Mouse (Mus musculus) inflammation-experienced regulatory T-cells, adult 6 months (primary cell): ENCODE results near the gene Cactin. TPM values are rescaled to one million over a fixed set of nuclear protein-coding genes. Genes with fewer than 3 reads are reported as not detected.

Source experiments
- ATAC-seq: one replicate; pipeline ENCODE4 v1.8.0; 2017
- polyA plus RNA-seq, 3 experiments: library from polyadenylated mRNA; unstranded; fragments of 100-300 nt; shearing (Covaris generic); gene quantifications; one replicate each; pipeline ENCODE4 v1.2.1; 2017

Cactin gene
- polyA plus RNA-seq = 1 to 10 TPM; 2.9 to 6.5 (median 4.1) TPM

DNA sequence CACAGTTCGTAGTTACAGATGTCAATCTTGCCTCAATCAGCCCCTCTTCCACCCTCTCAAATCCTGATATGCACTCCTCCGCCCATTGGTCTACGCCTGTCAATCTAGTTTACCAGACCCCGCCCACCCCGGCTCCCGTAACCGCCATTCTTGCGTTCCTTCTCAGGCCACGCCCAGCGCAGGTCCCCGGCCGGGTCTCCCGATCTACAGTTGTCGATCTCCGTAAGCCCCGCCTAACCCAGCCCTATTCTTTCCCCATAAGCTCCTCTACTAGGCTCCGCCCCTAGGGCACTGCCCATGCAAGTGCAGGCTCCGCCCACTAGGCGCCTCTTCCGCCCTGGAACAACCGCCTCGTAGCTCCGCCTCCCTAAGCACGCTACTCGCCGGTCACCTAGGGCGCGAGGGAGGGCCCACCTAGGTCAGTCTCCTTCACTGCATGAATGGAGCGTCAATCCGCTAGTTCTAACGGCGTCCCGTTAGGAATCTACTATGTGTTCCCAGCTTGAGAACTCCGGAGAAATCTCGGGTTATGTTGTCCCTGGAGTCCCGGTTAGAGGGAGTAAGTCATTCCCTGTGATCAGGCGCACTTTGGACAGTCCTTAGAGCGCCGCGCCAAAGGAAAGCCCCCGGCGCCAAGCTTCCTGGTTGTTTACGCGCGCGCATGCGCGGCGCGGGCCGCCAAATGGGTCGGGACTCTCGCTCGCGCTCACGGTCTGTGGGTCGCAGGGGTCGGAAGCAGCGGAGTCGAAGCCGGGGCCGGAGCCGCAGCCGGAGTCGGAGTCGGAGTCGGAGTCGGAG is at the start of gene Cactin:
Gene Cactin, plus strand, starts transcription at position 554 of the 798 bp plus-strand sequence.
- peak; percentile 85 for ATAC-seq

DNA sequence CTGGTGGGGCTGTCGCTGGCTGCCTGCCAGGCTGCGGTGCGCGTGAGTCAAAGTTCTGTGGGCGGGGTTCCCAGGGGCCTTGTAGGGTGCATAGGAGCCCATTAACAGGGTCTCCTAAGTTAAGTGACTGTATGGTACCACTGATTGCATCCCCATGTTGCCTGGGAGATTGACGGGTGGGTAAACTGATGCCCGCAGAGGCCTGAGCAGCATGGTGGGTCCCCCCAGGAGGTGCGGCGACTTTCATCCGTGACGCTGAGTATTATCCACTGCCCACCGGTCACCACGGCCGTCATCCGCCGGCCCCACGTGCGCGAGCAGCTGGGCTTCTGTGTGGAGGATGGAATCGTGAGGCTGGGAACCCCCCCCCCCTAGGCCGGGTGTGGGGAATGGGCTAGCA is 48.5 kb upstream of the Cactin start:
- ATAC-seq = no peak

DNA sequence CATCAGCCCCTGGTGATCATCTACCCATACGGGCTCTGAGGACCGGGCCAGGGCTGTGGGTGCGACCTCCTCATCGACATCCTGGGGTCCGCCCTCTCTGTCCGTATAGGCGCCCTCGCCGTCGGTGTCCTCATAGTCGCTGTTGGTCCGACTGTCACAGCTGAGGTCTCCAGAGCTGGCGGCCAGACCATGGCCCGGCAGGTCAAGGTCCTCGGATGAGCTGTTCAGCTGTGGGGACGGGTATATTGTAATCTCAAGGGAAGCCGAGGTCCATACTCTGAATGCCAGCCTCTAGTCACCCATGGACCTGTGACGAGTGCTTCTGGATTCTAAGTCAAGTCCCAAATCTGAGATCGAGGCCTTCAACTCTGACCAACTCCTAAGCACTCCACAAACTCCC is 47.1 kb upstream of the Cactin start:
- no peak for ATAC-seq

GRCm38 (mm10) chr10:81277676-81278075 is 43.2 kb upstream of the Cactin start:
- no peak for ATAC-seq

DNA sequence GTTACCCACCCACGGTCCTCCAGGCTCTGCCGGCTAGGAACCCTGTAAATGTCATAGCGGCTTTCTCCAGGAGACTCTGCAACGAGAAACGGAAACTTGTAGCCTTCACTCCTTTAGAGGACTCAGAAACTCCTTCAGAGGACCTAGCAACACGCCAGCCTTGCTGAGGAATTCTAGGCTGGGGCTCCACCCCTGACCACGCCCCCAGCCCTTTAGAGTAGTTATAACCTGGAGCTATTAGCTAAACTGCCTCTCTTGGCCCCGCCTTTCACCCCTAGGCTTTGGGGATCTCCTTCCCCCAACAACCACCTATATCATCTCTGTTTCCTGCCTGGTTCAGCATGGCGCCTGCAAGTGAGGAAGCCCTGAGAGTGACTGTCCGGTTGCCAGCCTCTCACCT is 41.4 kb upstream of the Cactin start:
- no peak for ATAC-seq

- ATAC-seq = no peak
Measured at GRCm38 (mm10) chr10:81284189-81284588, 36.7 kb upstream of the Cactin start.

GRCm38 (mm10) chr10:81284719-81285118 is 36.2 kb upstream of the Cactin start:
- ATAC-seq = no peak

DNA sequence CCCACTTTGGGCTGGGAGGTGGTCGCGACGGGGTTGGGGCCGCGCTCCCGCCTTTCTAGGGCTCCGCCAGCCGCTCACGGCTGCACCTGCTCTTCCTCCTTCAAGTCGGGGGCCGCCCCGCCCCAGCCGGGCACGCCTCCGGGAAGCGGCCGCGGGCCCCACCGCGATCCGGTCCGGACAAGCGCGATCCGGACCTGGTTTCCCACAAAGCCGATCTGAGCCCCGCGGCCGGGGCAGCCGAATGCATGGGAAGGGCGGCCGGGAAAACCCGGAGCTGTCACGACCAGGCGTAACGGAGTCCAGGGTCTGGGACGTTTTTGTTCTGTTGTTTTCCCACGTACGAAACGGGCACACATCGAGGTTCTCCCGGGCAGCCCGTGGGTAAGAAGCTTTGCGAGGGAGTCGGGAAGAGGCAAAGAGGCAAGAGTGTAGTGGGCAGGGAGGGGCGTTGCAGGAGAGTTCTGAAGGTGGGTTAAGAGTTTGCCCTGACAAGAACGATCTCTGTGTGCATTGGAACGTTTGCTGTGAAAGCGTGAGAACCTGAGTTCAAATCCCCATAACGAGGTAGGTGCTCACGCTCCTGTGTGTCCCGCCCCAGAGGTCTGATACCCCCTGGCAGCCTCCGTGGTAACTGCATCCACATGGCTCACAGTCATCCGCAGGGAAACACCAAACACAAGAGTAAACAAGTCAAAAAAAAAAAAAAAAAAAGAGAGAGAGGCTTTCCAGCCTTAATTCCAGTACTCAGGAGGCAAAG is 35.0 kb upstream of the Cactin start:
- ATAC-seq = peak; percentile 93

GRCm38 (mm10) chr10:81286586-81286985 is 34.3 kb upstream of the Cactin start:
- ATAC-seq = no peak

DNA sequence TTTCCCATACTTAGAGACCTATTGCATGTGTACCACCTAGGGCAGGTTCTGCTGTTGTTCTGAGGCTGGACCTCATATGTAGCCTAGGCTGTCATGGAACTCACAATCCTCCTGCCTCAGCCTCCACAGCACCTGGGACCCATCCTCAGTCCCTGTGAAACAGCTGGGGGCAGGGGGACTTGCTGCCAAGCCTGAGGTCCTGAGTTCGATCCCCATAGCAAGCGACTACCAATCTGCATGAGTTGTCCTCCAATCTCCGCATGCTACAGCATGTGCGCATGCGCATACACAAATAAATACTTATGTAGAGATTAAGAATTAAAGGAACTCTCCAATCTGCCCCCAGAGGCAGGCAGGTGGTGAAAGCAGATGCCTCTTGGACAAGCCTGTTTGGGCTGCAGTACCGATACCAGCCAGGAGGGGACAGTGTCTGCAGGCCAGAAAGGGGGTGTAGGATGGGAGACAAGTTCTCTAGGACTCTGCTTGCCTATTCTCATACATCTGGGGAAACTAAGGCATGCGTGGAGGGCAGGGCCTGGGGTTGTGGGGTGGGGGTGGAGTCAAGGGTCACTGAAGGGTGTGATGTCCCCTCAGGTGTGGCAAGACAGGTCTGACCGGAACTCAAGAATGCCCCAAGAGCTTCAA is 33.3 kb upstream of the Cactin start:
- ATAC-seq = no peak

DNA sequence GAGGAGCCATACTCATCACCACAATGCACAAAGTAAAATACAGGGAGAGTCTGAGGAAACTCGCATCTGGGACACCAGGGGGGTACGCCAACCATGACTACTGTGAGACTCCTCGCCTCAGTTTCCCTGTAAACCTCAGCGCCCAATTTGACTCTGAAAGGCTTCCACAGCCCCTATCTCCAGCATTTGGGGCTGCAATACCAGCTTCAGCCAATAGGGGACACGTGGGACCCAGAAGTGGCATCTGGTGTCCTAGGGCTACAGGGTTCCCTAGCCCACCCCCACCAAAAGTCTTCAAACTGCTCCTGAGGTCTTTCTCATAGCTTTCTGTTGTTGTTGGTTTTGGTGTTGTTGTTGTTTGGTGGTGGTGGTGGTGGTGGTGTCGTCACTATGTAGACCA is 32.3 kb upstream of the Cactin start:
- ATAC-seq = no peak

- ATAC-seq = no peak
Measured at GRCm38 (mm10) chr10:81289278-81289677, 31.6 kb upstream of the Cactin start.

GRCm38 (mm10) chr10:81289811-81290210 is 31.1 kb upstream of the Cactin start:
- no peak for ATAC-seq

- no peak for ATAC-seq
Measured at GRCm38 (mm10) chr10:81290698-81291460, 30.0 kb upstream of the Cactin start.

GRCm38 (mm10) chr10:81291511-81292104 is 29.3 kb upstream of the Cactin start, which contains the start of gene Tjp3:
Tjp3 (minus strand) TSS chr10:81291581.
- no peak for ATAC-seq

DNA sequence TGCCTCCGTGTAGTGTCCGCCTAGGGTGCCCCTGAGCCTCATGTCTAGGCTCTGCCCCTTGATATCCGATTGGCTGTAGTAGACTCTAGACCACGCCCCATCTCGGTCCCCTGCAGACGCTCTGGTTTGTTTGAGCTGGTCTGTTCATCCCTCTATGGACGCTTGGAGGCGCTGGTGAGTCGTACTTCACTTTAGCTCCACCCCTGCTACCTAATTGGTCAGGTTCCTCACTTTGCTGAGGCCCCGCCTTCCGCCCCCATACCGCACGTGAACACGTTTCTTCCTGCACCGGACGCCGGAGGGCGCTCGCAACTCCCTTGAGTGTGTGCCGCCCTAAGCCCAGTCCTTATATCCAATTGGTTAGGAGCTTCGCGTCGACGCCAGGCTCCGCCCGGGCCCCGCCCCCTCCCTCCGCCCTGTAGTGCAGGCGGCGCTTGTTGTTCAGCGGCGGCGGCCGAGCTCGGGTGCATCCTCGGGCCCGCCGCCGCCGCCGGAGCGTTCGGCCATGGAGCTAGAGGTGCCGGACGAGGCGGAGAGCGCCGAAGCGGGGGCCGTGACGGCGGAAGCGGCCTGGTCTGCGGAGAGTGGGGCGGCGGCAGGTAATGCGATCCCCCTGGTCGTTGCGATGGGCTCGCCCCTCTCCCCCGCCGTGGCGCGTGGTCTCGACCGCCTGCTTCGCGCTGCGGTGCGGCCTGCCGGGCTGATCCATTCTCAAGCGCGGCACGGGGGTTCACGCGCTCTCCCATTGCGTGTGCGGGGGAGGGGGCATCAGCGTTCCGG is 28.2 kb upstream of the Cactin start, which contains the start of gene Pip5k1c:
Gene Pip5k1c, plus strand, starts transcription at position 410 of the 780 bp plus-strand sequence.
- peak; percentile 92 for ATAC-seq

GRCm38 (mm10) chr10:81293334-81294030 is 27.4 kb upstream of the Cactin start:
- no peak for ATAC-seq

DNA sequence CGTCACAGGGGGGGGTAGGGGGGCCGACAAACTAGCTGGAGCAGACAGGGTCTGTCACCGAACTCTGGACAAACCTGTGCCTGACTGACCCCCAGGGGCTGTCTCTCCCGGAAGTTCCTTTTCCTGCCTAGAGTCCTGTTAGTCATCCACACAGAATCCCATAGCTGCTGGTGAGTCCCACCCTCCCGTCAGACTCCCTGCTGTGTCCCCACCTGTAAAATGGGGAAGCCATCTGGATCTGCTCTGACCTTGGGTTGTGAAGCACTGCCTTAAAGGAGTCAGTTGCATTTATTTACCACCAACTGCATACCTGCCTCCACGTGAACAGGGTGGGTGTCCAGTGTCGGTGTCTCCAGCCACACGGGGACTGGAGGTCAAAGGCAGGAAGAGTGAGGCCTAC is 26.5 kb upstream of the Cactin start:
- ATAC-seq = no peak

DNA sequence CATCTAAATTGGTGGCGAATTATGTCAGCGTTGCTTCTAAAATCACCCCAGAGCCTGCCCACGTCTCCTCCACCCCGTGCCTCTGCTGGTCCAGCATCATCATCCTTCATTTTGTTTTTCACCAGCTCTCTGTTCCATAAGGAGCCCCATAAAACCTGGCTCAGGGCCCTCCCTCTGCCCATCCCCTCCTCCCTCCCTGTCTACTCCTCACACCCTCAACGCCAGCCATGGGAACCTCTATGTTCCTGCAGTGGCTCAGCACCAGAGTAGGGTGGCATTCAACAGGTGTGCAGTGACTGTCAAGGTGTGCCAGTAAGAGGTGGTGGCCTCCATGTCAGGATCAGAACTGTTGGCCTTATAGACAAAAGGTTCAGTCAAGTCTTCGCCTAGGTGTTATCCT is 25.7 kb upstream of the Cactin start:
- no peak for ATAC-seq

DNA sequence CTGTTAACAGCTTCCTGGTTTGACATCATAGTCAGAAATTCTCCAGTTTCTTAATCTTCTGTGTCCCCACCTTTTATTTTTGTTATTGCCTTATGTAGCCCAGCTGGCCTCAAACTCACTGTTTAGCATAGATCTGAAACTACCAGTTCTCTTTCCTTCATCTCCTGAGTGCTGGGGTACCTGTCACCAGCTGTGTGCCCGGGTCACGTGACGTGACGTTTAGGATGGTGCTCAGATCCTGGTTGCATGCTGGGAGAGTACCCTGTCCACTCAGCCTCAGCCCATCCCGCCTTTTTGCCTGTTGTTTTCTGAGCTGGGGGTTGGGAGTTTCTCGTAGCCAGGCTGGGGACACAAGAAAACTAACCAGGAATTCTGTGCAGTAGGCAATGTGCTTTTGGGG is 23.7 kb upstream of the Cactin start:
- no peak for ATAC-seq

- peak; percentile 70 for ATAC-seq
Measured at GRCm38 (mm10) chr10:81297845-81298244, 23.1 kb upstream of the Cactin start.
